ENCODE assay signal across 8 mouse cellular contexts in genomic region chr11:87026096-87026875, GRCm38 (mm10). TPM values are rescaled to one million over a fixed set of nuclear protein-coding genes. Genes with fewer than 3 reads are reported as not detected.
DNase-seq lines count a peak whose midpoint lies in the region; ATAC-seq lines count a peak whose summit lies in the region.
"Had no signal": no experiment of that assay in that cellular context is flagged by ENCODE, and none has a peak within 500 bp of the region (broad histone marks: within the 10 kb centered on the region; RNA-seq: fewer than 3 reads in every experiment).

No protein-coding gene starts in this region.

- no peak for ATAC-seq in kidney, embryonic 15.5 days (replicated peaks; ENCODE audit: low FRiP score)
- peak; percentile 50 for ATAC-seq in intestine, embryonic 16.5 days
- ATAC-seq in megakaryocyte progenitor cell, adult 5-6 weeks (replicated peaks; ENCODE audit: poor library complexity) = peak; percentile 70

- no peak overlapping the region for H3K4me2 ChIP-seq in kidney, embryonic 15.5 days
- H3K4me2 ChIP-seq in intestine, embryonic 16.5 days (ENCODE audit: low read depth, low read length) = no peak overlapping the region

- no peaks in the 10 kb centered on the region for H3K36me3 ChIP-seq in kidney, embryonic 15.5 days
- no peaks in the 10 kb centered on the region for H3K36me3 ChIP-seq in intestine, embryonic 16.5 days (ENCODE audit: control insufficient read depth, insufficient read depth, low read length)

- no peak overlapping the region for H3K4me3 ChIP-seq in kidney, embryonic 15.5 days (replicated peaks)
- no peak overlapping the region for H3K4me3 ChIP-seq in brown adipose tissue, adult 24 weeks (ENCODE audit: insufficient read depth, low read depth, low read length)
- no peak overlapping the region for H3K4me3 ChIP-seq in intestine, embryonic 16.5 days (ENCODE audit: low read length)

- H3K27ac ChIP-seq in kidney, embryonic 15.5 days = peak overlapping the region; percentile 45; the same call in 1 of the 2 replicates
- peak overlapping the region; percentile 80 for H3K27ac ChIP-seq in brown adipose tissue, adult 24 weeks (replicated peaks; ENCODE audit: low read depth, low read length)
- H3K27ac ChIP-seq in intestine, embryonic 16.5 days (ENCODE audit: low read length) = peak overlapping the region; percentile 51; the same call in 1 of the 2 replicates

- no peaks in the 10 kb centered on the region for H3K27me3 ChIP-seq in kidney, embryonic 15.5 days
- H3K27me3 ChIP-seq in intestine, embryonic 16.5 days (replicated peaks; ENCODE audit: control insufficient read depth, insufficient read depth, low read length) = no peaks in the 10 kb centered on the region

- no peak for DNase-seq in kidney, adult 11 months
- no peak for DNase-seq in cerebellum, postnatal 36 days
- no peak for DNase-seq in layer of hippocampus, postnatal 36 days
- DNase-seq: cerebellum, adult 11-12 months had no signal

- H3K9me3 ChIP-seq in kidney, embryonic 15.5 days (replicated peaks) = no peaks in the 10 kb centered on the region
- no peaks in the 10 kb centered on the region for H3K9me3 ChIP-seq in intestine, embryonic 16.5 days (ENCODE audit: control insufficient read depth, low read length)

- 75% methylated on average over 9 of the region's 9 CpGs for WGBS in kidney, embryonic 15.5 days
- WGBS in intestine, embryonic 16.5 days = 65% methylated on average over 9 of the region's 9 CpGs

- H3K4me1 ChIP-seq in kidney, embryonic 15.5 days = 0 out of 2 replicates have a peak, but pooled peaks cover 3% of the 10 kb centered on the region
- H3K4me1 ChIP-seq in brown adipose tissue, adult 24 weeks (ENCODE audit: control insufficient read depth, insufficient read depth, insufficient read length, low read length) = peaks cover 9% of the 10 kb centered on the region; the same call in 1 of the 2 replicates
- H3K4me1 ChIP-seq in intestine, embryonic 16.5 days (ENCODE audit: control insufficient read depth, insufficient read depth, low read length) = peaks cover 11% of the 10 kb centered on the region

- no peak overlapping the region for H3K9ac ChIP-seq in kidney, embryonic 15.5 days
- H3K9ac ChIP-seq in intestine, embryonic 16.5 days (ENCODE audit: low read depth, low read length) = no peak overlapping the region

RNA-seq across cellular contexts. Expression of gene Ypel2, which starts 32.8 kb away (rescaled TPM):
- polyA plus RNA-seq in kidney, embryonic 15.5 days (2015; fragmentation: Nextera tagmentation; extraction: Ambion mirVana) = 10.1 and 10.4 TPM in 2 replicates
- 9.6 and 11.2 TPM in 2 replicates for polyA plus RNA-seq in brown adipose tissue, adult 24 weeks (2012; ENCODE audit: insufficient read depth, insufficient read length, missing spikeins)
- polyA plus RNA-seq in intestine, embryonic 16.5 days (2015; fragmentation: Nextera tagmentation; extraction: Ambion mirVana) = 7.5 and 8.6 TPM in 2 replicates
- 6.8 and 8.6 TPM in 2 replicates for total RNA-seq in megakaryocyte progenitor cell, adult 5-6 weeks (2015)
- 5.8 and 6.2 TPM in 2 replicates for total RNA-seq in megakaryocyte progenitor cell, adult 5-6 weeks (2017)
- total RNA-seq in layer of hippocampus, postnatal 36 days (2021) = 10 to 100 TPM; 27.5 to 29.0 TPM

RNA-seq across cellular contexts. Expression of gene Gdpd1, which starts 47.6 kb away (rescaled TPM):
- polyA plus RNA-seq in kidney, embryonic 15.5 days (2015; fragmentation: Nextera tagmentation; extraction: Ambion mirVana) = 24.2 and 25.6 TPM in 2 replicates
- polyA plus RNA-seq in brown adipose tissue, adult 24 weeks (2012; ENCODE audit: insufficient read depth, insufficient read length, missing spikeins) = 0.71 and 1.8 TPM in 2 replicates
- 24.5 and 24.7 TPM in 2 replicates for polyA plus RNA-seq in intestine, embryonic 16.5 days (2015; fragmentation: Nextera tagmentation; extraction: Ambion mirVana)
- 1.5 and 2.0 TPM in 2 replicates for total RNA-seq in megakaryocyte progenitor cell, adult 5-6 weeks (2015)
- 1.5 and 2.5 TPM in 2 replicates for total RNA-seq in megakaryocyte progenitor cell, adult 5-6 weeks (2017)
- 10 to 100 TPM; 48.8 to 49.4 TPM for total RNA-seq in layer of hippocampus, postnatal 36 days (2021)
